Mouse (Mus musculus): Measurements from ENCODE around the gene Huwe1.

Huwe1 gene

GRCm38 (mm10) chrX:151800701-151801511 is at the start of gene Huwe1:
Gene Huwe1, plus strand, starts transcription at chrX:151800807.
- DNase-seq (ENCODE audit: low spot score in 2 of 2) = peak; percentile 45 to 70

- no peak for DNase-seq (ENCODE audit: low spot score in 2 of 2)
Observed at GRCm38 (mm10) chrX:151780348-151780747, 20.3 kb upstream of the Huwe1 start.

GRCm38 (mm10) chrX:151782939-151783338 is 17.7 kb upstream of the Huwe1 start:
- no peak for DNase-seq (ENCODE audit: low spot score in 2 of 2)

- DNase-seq (ENCODE audit: low spot score in 2 of 2) = no peak
Observed at GRCm38 (mm10) chrX:151792766-151793165, 7.8 kb upstream of the Huwe1 start.

GRCm38 (mm10) chrX:151797970-151798369 is 2.6 kb upstream of the Huwe1 start:
- DNase-seq (ENCODE audit: low spot score in 2 of 2) = no peak

- DNase-seq (ENCODE audit: low spot score in 2 of 2) = peak in 1 of 2 experiments; percentile 10
Observed at GRCm38 (mm10) chrX:151802328-151802955, 1.8 kb downstream of the Huwe1 start.

GRCm38 (mm10) chrX:151802956-151803776 is 2.6 kb downstream of the Huwe1 start:
- DNase-seq (ENCODE audit: low spot score in 2 of 2) = peak; percentile 81 to 92

- peak in 1 of 2 experiments; percentile 55 for DNase-seq (ENCODE audit: low spot score in 2 of 2)
Observed at GRCm38 (mm10) chrX:151803777-151804101, 3.1 kb downstream of the Huwe1 start.

GRCm38 (mm10) chrX:151804388-151804787 is 3.8 kb downstream of the Huwe1 start:
- DNase-seq (ENCODE audit: low spot score in 2 of 2) = peak in 1 of 2 experiments; percentile 22

GRCm38 (mm10) chrX:151811481-151811880 is 10.9 kb downstream of the Huwe1 start:
- DNase-seq (ENCODE audit: low spot score in 2 of 2) = no peak

- no peak for DNase-seq (ENCODE audit: low spot score in 2 of 2)
Observed at GRCm38 (mm10) chrX:151813656-151814055, 13.0 kb downstream of the Huwe1 start.

- DNase-seq (ENCODE audit: low spot score in 2 of 2) = no peak
Observed at GRCm38 (mm10) chrX:151817712-151818111, 17.1 kb downstream of the Huwe1 start.

- no peak for DNase-seq (ENCODE audit: low spot score in 2 of 2)
Observed at GRCm38 (mm10) chrX:151828971-151829370, 28.4 kb downstream of the Huwe1 start.

- no peak for DNase-seq (ENCODE audit: low spot score in 2 of 2)
Observed at GRCm38 (mm10) chrX:151831260-151831659, 30.7 kb downstream of the Huwe1 start.

GRCm38 (mm10) chrX:151832982-151833381 is 32.4 kb downstream of the Huwe1 start:
- no peak for DNase-seq (ENCODE audit: low spot score in 2 of 2)

GRCm38 (mm10) chrX:151859436-151859835 is 58.8 kb downstream of the Huwe1 start:
- DNase-seq (ENCODE audit: low spot score in 2 of 2) = no peak

- DNase-seq (ENCODE audit: low spot score in 2 of 2) = no peak
Observed at GRCm38 (mm10) chrX:151910692-151911091, 110.1 kb downstream of the Huwe1 start.

- no peak for DNase-seq (ENCODE audit: low spot score in 2 of 2)
Observed at GRCm38 (mm10) chrX:151912267-151912666, 111.7 kb downstream of the Huwe1 start.

GRCm38 (mm10) chrX:151929390-151929789 is 128.8 kb downstream of the Huwe1 start:
- no peak for DNase-seq (ENCODE audit: low spot score in 2 of 2)

GRCm38 (mm10) chrX:151938852-151939251 is 138.2 kb downstream of the Huwe1 start:
- DNase-seq (ENCODE audit: low spot score in 2 of 2) = no peak

GRCm38 (mm10) chrX:151946986-151947385 is 146.4 kb downstream of the Huwe1 start:
- DNase-seq (ENCODE audit: low spot score in 2 of 2) = no peak

GRCm38 (mm10) chrX:151947781-151948180 is 147.2 kb downstream of the Huwe1 start:
- no peak for DNase-seq (ENCODE audit: low spot score in 2 of 2)
